In genomic region chr7:125499927-125500868, GRCm38 (mm10) we compare ENCODE assay signal across 11 mouse cellular contexts. TPM values are rescaled to one million over a fixed set of nuclear protein-coding genes. Genes with fewer than 3 reads are reported as not detected.
DNase-seq lines count a peak whose midpoint lies in the region; ATAC-seq and TF ChIP-seq lines count a peak whose summit lies in the region.
"Had no signal": no experiment of that assay in that cellular context is flagged by ENCODE, and none has a peak within 500 bp of the region (broad histone marks: within the 10 kb centered on the region; RNA-seq: fewer than 3 reads in every experiment).

No protein-coding gene starts in this region.

- H3K9ac ChIP-seq in embryonic facial prominence, embryonic 15.5 days: no peak overlapping the region
- H3K9ac ChIP-seq in hindbrain, embryonic 13.5 days: no peak overlapping the region
- H3K9ac ChIP-seq: embryonic facial prominence, embryonic 13.5 days; neural tube, embryonic 12.5 days had no signal

- H3K4me2 ChIP-seq in embryonic facial prominence, embryonic 15.5 days (replicated peaks): no peak overlapping the region
- H3K4me2 ChIP-seq in hindbrain, embryonic 13.5 days: no peak overlapping the region
- H3K4me2 ChIP-seq: embryonic facial prominence, embryonic 13.5 days; neural tube, embryonic 12.5 days had no signal

- no peak overlapping the region for H3K27ac ChIP-seq in left cerebral cortex, adult 2 months
- H3K27ac ChIP-seq in embryonic facial prominence, embryonic 15.5 days (replicated peaks): no peak overlapping the region
- peak overlapping the region; percentile 11; the same call in 1 of the 2 replicates for H3K27ac ChIP-seq in small intestine, adult 2 months (ENCODE audit: insufficient read depth, low read depth, low read length)
- no peak overlapping the region for H3K27ac ChIP-seq in hindbrain, embryonic 13.5 days
- no peak overlapping the region for H3K27ac ChIP-seq in hindbrain, embryonic 10.5 days
- H3K27ac ChIP-seq: embryonic facial prominence, embryonic 13.5 days; neural tube, embryonic 12.5 days had no signal

- intact Hi-C loops in left cerebral cortex, adult 2 months (cut with DNase I): no loop called here
- intact Hi-C loops in left cerebral cortex, postnatal 10 days (cut with DNase I): no loop called here

- no peak for TF ChIP-seq POLR2A in small intestine, adult 2 months (IDR thresholded peaks at IDR 0.05; ENCODE audit: low read depth, low read length)

- TF ChIP-seq CTCF in left cerebral cortex, adult 2 months (IDR thresholded peaks at IDR 0.05): no peak
- TF ChIP-seq CTCF in small intestine, adult 2 months (IDR thresholded peaks at IDR 0.05; ENCODE audit: extremely low read depth, insufficient read length, insufficient replicate concordance, low read depth, low read length): no peak

- H3K4me1 ChIP-seq in embryonic facial prominence, embryonic 15.5 days: 0 out of 2 replicates have a peak, but pooled peaks cover 3% of the 10 kb centered on the region
- peaks cover 8% of the 10 kb centered on the region; the same call in 1 of the 2 replicates for H3K4me1 ChIP-seq in small intestine, adult 2 months (ENCODE audit: control insufficient read depth, insufficient read depth, insufficient read length, low read length)
- no peaks in the 10 kb centered on the region for H3K4me1 ChIP-seq in hindbrain, embryonic 13.5 days (replicated peaks)
- 0 out of 2 replicates have a peak, but pooled peaks cover 2% of the 10 kb centered on the region for H3K4me1 ChIP-seq in hindbrain, embryonic 10.5 days (replicated peaks)
- H3K4me1 ChIP-seq: embryonic facial prominence, embryonic 13.5 days; neural tube, embryonic 12.5 days had no signal

- H3K36me3 ChIP-seq in embryonic facial prominence, embryonic 15.5 days: no peaks in the 10 kb centered on the region
- H3K36me3 ChIP-seq in small intestine, adult 2 months (ENCODE audit: control insufficient read depth, insufficient read depth, low read length): no peaks in the 10 kb centered on the region
- H3K36me3 ChIP-seq in hindbrain, embryonic 13.5 days: no peaks in the 10 kb centered on the region
- H3K36me3 ChIP-seq in hindbrain, embryonic 10.5 days: no peaks in the 10 kb centered on the region
- H3K36me3 ChIP-seq: embryonic facial prominence, embryonic 13.5 days; neural tube, embryonic 12.5 days had no signal

- WGBS in embryonic facial prominence, embryonic 15.5 days: 64% methylated on average over 13 of the region's 13 CpGs
- WGBS in small intestine, adult 2 months: 31% methylated on average over 13 of the region's 13 CpGs
- WGBS in hindbrain, embryonic 13.5 days: 77% methylated on average over 13 of the region's 13 CpGs
- 82% methylated on average over 13 of the region's 13 CpGs for WGBS in hindbrain, embryonic 10.5 days

- no peak overlapping the region for H3K4me3 ChIP-seq in left cerebral cortex, adult 2 months
- H3K4me3 ChIP-seq in embryonic facial prominence, embryonic 15.5 days (replicated peaks): no peak overlapping the region
- H3K4me3 ChIP-seq in small intestine, adult 2 months (ENCODE audit: low read depth, low read length): no peak overlapping the region
- H3K4me3 ChIP-seq in hindbrain, embryonic 13.5 days: no peak overlapping the region
- H3K4me3 ChIP-seq in hindbrain, embryonic 10.5 days: no peak overlapping the region
- H3K4me3 ChIP-seq: embryonic facial prominence, embryonic 13.5 days; neural tube, embryonic 12.5 days had no signal

- H3K27me3 ChIP-seq in embryonic facial prominence, embryonic 15.5 days: no peaks in the 10 kb centered on the region
- H3K27me3 ChIP-seq in small intestine, adult 2 months (ENCODE audit: control insufficient read depth, insufficient read depth, low read length): no peaks in the 10 kb centered on the region
- no peaks in the 10 kb centered on the region for H3K27me3 ChIP-seq in hindbrain, embryonic 13.5 days
- no peaks in the 10 kb centered on the region for H3K27me3 ChIP-seq in hindbrain, embryonic 10.5 days (ENCODE audit: insufficient read depth, poor library complexity, severe bottlenecking)
- H3K27me3 ChIP-seq: embryonic facial prominence, embryonic 13.5 days; neural tube, embryonic 12.5 days; Patski had no signal

- DNase-seq in left cerebral cortex, adult 2 months (ENCODE audit: extremely low spot score in 1 of 2, low spot score in 2 of 2): peak; percentile 31 to 40
- DNase-seq in left cerebral cortex, postnatal 10 days (ENCODE audit: extremely low spot score in 1 of 2, low spot score in 2 of 2): no peak
- DNase-seq in layer of hippocampus, adult 9-11 months: peak; percentile 62
- DNase-seq in hindbrain, embryonic 10.5 days (ENCODE audit: low spot score): no peak

- ATAC-seq in embryonic facial prominence, embryonic 15.5 days (ENCODE audit: insufficient number of reproducible peaks, low FRiP score, low TSS enrichment, low read depth): peak; percentile 79; the same call in 1 of the 2 replicates
- ATAC-seq in hindbrain, embryonic 13.5 days (ENCODE audit: low FRiP score): no peak
- ATAC-seq: inflammation-experienced regulatory T-cells, adult 6 months; Patski had no signal

- no peaks in the 10 kb centered on the region for H3K9me3 ChIP-seq in embryonic facial prominence, embryonic 15.5 days (replicated peaks)
- H3K9me3 ChIP-seq in hindbrain, embryonic 13.5 days: no peaks in the 10 kb centered on the region
- H3K9me3 ChIP-seq in hindbrain, embryonic 10.5 days: no peaks in the 10 kb centered on the region
- H3K9me3 ChIP-seq: embryonic facial prominence, embryonic 13.5 days; neural tube, embryonic 12.5 days had no signal

RNA-seq across cellular contexts. Expression of gene Nsmce1, which starts 8.8 kb away (rescaled TPM):
- 10 to 100 TPM; 13.8 to 14.4 TPM for total RNA-seq in left cerebral cortex, adult 2 months (2021)
- total RNA-seq in left cerebral cortex, postnatal 10 days (2021): 10 to 100 TPM; 21.4 to 23.3 TPM
- 105 and 110 TPM in 2 replicates for polyA plus RNA-seq in embryonic facial prominence, embryonic 15.5 days (2015; fragmentation: Nextera tagmentation; extraction: Ambion mirVana)
- 16.7 and 35.8 TPM in 2 replicates for polyA plus RNA-seq in small intestine, adult 2 months (2012; rRNA removed)
- 104 TPM in 2 replicates for polyA plus RNA-seq in hindbrain, embryonic 13.5 days (2015; fragmentation: Nextera tagmentation; extraction: Ambion mirVana)
- 135 and 138 TPM in 2 replicates for polyA plus RNA-seq in hindbrain, embryonic 10.5 days (2016; fragmentation: Nextera tagmentation; extraction: Ambion mirVana)

RNA-seq across cellular contexts. Expression of gene Il4ra, which starts 51.7 kb away (rescaled TPM):
- total RNA-seq in left cerebral cortex, adult 2 months (2021): 1 to 10 TPM; 7.3 to 9.6 TPM
- 1 to 10 TPM; 5.9 TPM for total RNA-seq in left cerebral cortex, postnatal 10 days (2021)
- polyA plus RNA-seq in embryonic facial prominence, embryonic 15.5 days (2015; fragmentation: Nextera tagmentation; extraction: Ambion mirVana): 13.0 and 13.2 TPM in 2 replicates
- polyA plus RNA-seq in small intestine, adult 2 months (2012; rRNA removed): 31.8 and 51.7 TPM in 2 replicates
- 4.1 and 4.2 TPM in 2 replicates for polyA plus RNA-seq in hindbrain, embryonic 13.5 days (2015; fragmentation: Nextera tagmentation; extraction: Ambion mirVana)
- 5.8 and 7.2 TPM in 2 replicates for polyA plus RNA-seq in hindbrain, embryonic 10.5 days (2016; fragmentation: Nextera tagmentation; extraction: Ambion mirVana)

RNA-seq across cellular contexts. Expression of gene Kdm8, which starts 55.7 kb away (rescaled TPM):
- total RNA-seq in left cerebral cortex, adult 2 months (2021): 1 to 10 TPM; 4.2 to 4.7 TPM
- total RNA-seq in left cerebral cortex, postnatal 10 days (2021): 1 to 10 TPM; 3.4 to 4.1 TPM
- 8.0 and 8.3 TPM in 2 replicates for polyA plus RNA-seq in embryonic facial prominence, embryonic 15.5 days (2015; fragmentation: Nextera tagmentation; extraction: Ambion mirVana)
- 2.1 and 2.4 TPM in 2 replicates for polyA plus RNA-seq in small intestine, adult 2 months (2012; rRNA removed)
- polyA plus RNA-seq in hindbrain, embryonic 13.5 days (2015; fragmentation: Nextera tagmentation; extraction: Ambion mirVana): 5.4 and 5.9 TPM in 2 replicates
- 15.3 and 15.9 TPM in 2 replicates for polyA plus RNA-seq in hindbrain, embryonic 10.5 days (2016; fragmentation: Nextera tagmentation; extraction: Ambion mirVana)

Comparison
In these comparisons a context has a peak if more than half of its experiments do, and no peak if none do; other contexts are left out.
1. DNase-seq: peak in left cerebral cortex, adult 2 months (2 of 2) and layer of hippocampus, adult 9-11 months (single experiment); none in left cerebral cortex, postnatal 10 days (0 of 2) and hindbrain, embryonic 10.5 days (single experiment).